Mouse (Mus musculus) midbrain, embryonic 11.5 days (tissue): ENCODE measurements at regions not wholly inside any gene's neighbourhood (a gene's known extent, or its start where the extent isn't known, plus 50 kb on each side); places are given as distances from the start of the nearest gene placed in this dataset.

Experiments used
- ATAC-seq: fragments of 200-750 bp; cut with Nextera tagmentation; 2 replicates; pipeline ENCODE4 v1.8.0; 2017; ENCODE audit warnings: moderate TSS enrichment, moderate library complexity; ENCODE audit not compliant: low FRiP score
- DNase-seq: peaks from one replicate; pipeline ENCODE4 v3.0.0; 2015; ENCODE audit warnings: low spot score; ENCODE audit errors: missing footprints
- H3K27ac ChIP-seq: fragments of 300-500 bp; sonication (generic); 2 replicates; pipeline ENCODE4 v1.5.1; 2014; ENCODE audit warnings: low read depth, low read length
- H3K27me3 ChIP-seq: fragments of 300-500 bp; sonication (generic); 2 replicates; pipeline ENCODE4 v1.6.1; 2014; ENCODE audit warnings: mild to moderate bottlenecking, low read length, moderate library complexity, mixed read lengths; ENCODE audit not compliant: control insufficient read depth, insufficient read depth
- H3K36me3 ChIP-seq: fragments of 300-500 bp; sonication (generic); 2 replicates; pipeline ENCODE4 v1.6.1; 2014; ENCODE audit warnings: mild to moderate bottlenecking, low read length, moderate library complexity, mixed read lengths; ENCODE audit not compliant: control insufficient read depth, insufficient read depth
- H3K4me1 ChIP-seq: fragments of 300-500 bp; sonication (generic); 2 replicates; pipeline ENCODE4 v1.6.1; 2014; ENCODE audit warnings: low read length; ENCODE audit not compliant: control insufficient read depth, insufficient read depth
- H3K4me2 ChIP-seq: fragments of 300-500 bp; sonication (generic); 2 replicates; pipeline ENCODE4 v1.6.1; 2014; ENCODE audit warnings: mild to moderate bottlenecking, moderate library complexity
- H3K4me3 ChIP-seq: fragments of 300-500 bp; sonication (generic); 2 replicates; pipeline ENCODE4 v1.5.1; 2014; ENCODE audit warnings: low read depth, low read length
- H3K9ac ChIP-seq: fragments of 300-500 bp; sonication (generic); 2 replicates; pipeline ENCODE4 v1.6.1; 2014; ENCODE audit warnings: low read length
- H3K9me3 ChIP-seq: fragments of 300-500 bp; sonication (generic); 2 replicates; pipeline ENCODE4 v1.6.1; 2016; ENCODE audit warnings: low read length; ENCODE audit not compliant: control insufficient read depth
- WGBS: fragments of 180-500 bp; shearing (Covaris S2); extraction: QIAGEN DNeasy Blood & Tissue Kit; methylation state at CpG from one replicate; pipeline ENCODE4 v1.1.7; 2014; 5-methylcytosine and 5-hydroxymethylcytosine counted together

- Histone ChIP-seq H3K4me2 (peak overlapping the region; percentile 44), H3K27ac (no peak overlapping the region), H3K27me3 (no peaks in the 10 kb centered on the region; the same call in 1 of the 2 replicates), H3K9ac (no peak overlapping the region), H3K4me3 (no peak overlapping the region), H3K36me3 (no peaks in the 10 kb centered on the region), H3K4me1 (peaks cover 7% of the 10 kb centered on the region; the same call in 1 of the 2 replicates), H3K9me3 (no peaks in the 10 kb centered on the region)
- ATAC-seq, result 0 out of 2 replicates have a peak, but pooled peaks have one; percentile 41
- no peak for DNase-seq
- WGBS, result 16% methylated on average over 9 of the region's 9 CpGs
Measured at GRCm38 (mm10) chr2:106431637-106432199, 261.4 kb upstream of the Mpped2 start.

GRCm38 (mm10) chr2:106436136-106436535 lies 256.9 kb upstream of the Mpped2 start:
- no peaks in the 10 kb centered on the region for H3K36me3 ChIP-seq
- H3K27me3 ChIP-seq, result no peaks in the 10 kb centered on the region; the same call in 1 of the 2 replicates
- DNase-seq, result no peak
- no peaks in the 10 kb centered on the region for H3K9me3 ChIP-seq
- H3K27ac ChIP-seq, result no peak overlapping the region
- H3K4me1 ChIP-seq, result peaks cover 7% of the 10 kb centered on the region; the same call in 1 of the 2 replicates
- no peak overlapping the region for H3K4me3 ChIP-seq
- no peak overlapping the region for H3K4me2 ChIP-seq
- 0 out of 2 replicates have a peak, but pooled peaks have one; percentile 35 for ATAC-seq
- 18% methylated on average over 2 of the region's 2 CpGs for WGBS
- H3K9ac ChIP-seq, result no peak overlapping the region

- H3K9me3 ChIP-seq, result no peaks in the 10 kb centered on the region
- DNase-seq (no peak), ATAC-seq (no peak)
- no peaks in the 10 kb centered on the region for H3K4me1 ChIP-seq
- H3K4me2 ChIP-seq, result no peak overlapping the region
- no peak overlapping the region for H3K9ac ChIP-seq
- H3K4me3 ChIP-seq, result no peak overlapping the region
- H3K27me3 ChIP-seq, result no peaks in the 10 kb centered on the region
- H3K27ac ChIP-seq, result no peak overlapping the region
- 67% methylated on average over 7 of the region's 7 CpGs for WGBS
- H3K36me3 ChIP-seq, result no peaks in the 10 kb centered on the region
Measured at GRCm38 (mm10) chr2:106454310-106454974, 238.6 kb upstream of the Mpped2 start.

GRCm38 (mm10) chr2:106455039-106455438 lies 238.0 kb upstream of the Mpped2 start:
- H3K27ac ChIP-seq, result no peak overlapping the region
- H3K4me3 ChIP-seq, result no peak overlapping the region
- no peaks in the 10 kb centered on the region for H3K4me1 ChIP-seq
- ATAC-seq (no peak), DNase-seq (no peak)
- H3K27me3 ChIP-seq, result no peaks in the 10 kb centered on the region
- no peak overlapping the region for H3K9ac ChIP-seq
- H3K9me3 ChIP-seq, result no peaks in the 10 kb centered on the region
- WGBS, result 91% methylated on average over 4 of the region's 4 CpGs
- H3K4me2 ChIP-seq, result no peak overlapping the region
- H3K36me3 ChIP-seq, result no peaks in the 10 kb centered on the region

GRCm38 (mm10) chr2:106455972-106456371 lies 237.1 kb upstream of the Mpped2 start:
- Histone ChIP-seq H3K4me1 (no peaks in the 10 kb centered on the region), H3K27ac (no peak overlapping the region), H3K36me3 (no peaks in the 10 kb centered on the region), H3K4me2 (no peak overlapping the region), H3K27me3 (no peaks in the 10 kb centered on the region), H3K4me3 (no peak overlapping the region), H3K9ac (no peak overlapping the region), H3K9me3 (no peaks in the 10 kb centered on the region)
- WGBS, result 83% methylated on average over 3 of the region's 3 CpGs
- DNase-seq (no peak), ATAC-seq (no peak)

- no peaks in the 10 kb centered on the region for H3K27me3 ChIP-seq
- no peak overlapping the region for H3K9ac ChIP-seq
- 54% methylated on average over 5 of the region's 5 CpGs for WGBS
- no peak overlapping the region for H3K4me2 ChIP-seq
- H3K4me3 ChIP-seq, result no peak overlapping the region
- no peak overlapping the region for H3K27ac ChIP-seq
- H3K4me1 ChIP-seq, result no peaks in the 10 kb centered on the region
- H3K36me3 ChIP-seq, result no peaks in the 10 kb centered on the region
- DNase-seq, result no peak
- no peaks in the 10 kb centered on the region for H3K9me3 ChIP-seq
- no peak for ATAC-seq
Measured at GRCm38 (mm10) chr2:106458003-106458402, 235.1 kb upstream of the Mpped2 start.

- Histone ChIP-seq H3K4me2 (no peak overlapping the region), H3K4me3 (no peak overlapping the region), H3K9me3 (no peaks in the 10 kb centered on the region), H3K27ac (no peak overlapping the region), H3K9ac (no peak overlapping the region), H3K4me1 (no peaks in the 10 kb centered on the region), H3K36me3 (no peaks in the 10 kb centered on the region), H3K27me3 (no peaks in the 10 kb centered on the region)
- WGBS, result 65% methylated on average over 8 of the region's 8 CpGs
- no peak for DNase-seq
- ATAC-seq, result no peak
Measured at GRCm38 (mm10) chr2:106461021-106461420, 232.0 kb upstream of the Mpped2 start.

GRCm38 (mm10) chr2:106461490-106461889 lies 231.6 kb upstream of the Mpped2 start:
- H3K27ac ChIP-seq, result no peak overlapping the region
- no peak for ATAC-seq
- DNase-seq, result no peak

GRCm38 (mm10) chr2:106461973-106462637 lies 231.0 kb upstream of the Mpped2 start:
- no peak; the same call in 1 of the 2 replicates for ATAC-seq

More at GRCm38 (mm10) chr2:106461490-106461889, 231.6 kb upstream of the Mpped2 start:
- 87% methylated on average over 7 of the region's 7 CpGs for WGBS
- H3K9ac ChIP-seq, result no peak overlapping the region
- H3K9me3 ChIP-seq, result no peaks in the 10 kb centered on the region
- no peaks in the 10 kb centered on the region for H3K36me3 ChIP-seq
- no peaks in the 10 kb centered on the region for H3K4me1 ChIP-seq
- no peak overlapping the region for H3K4me2 ChIP-seq
- no peak overlapping the region for H3K4me3 ChIP-seq
- H3K27me3 ChIP-seq, result no peaks in the 10 kb centered on the region

More at GRCm38 (mm10) chr2:106461973-106462637, 231.0 kb upstream of the Mpped2 start:
- no peak for DNase-seq
- WGBS, result 70% methylated on average over 12 of the region's 12 CpGs
- Histone ChIP-seq H3K36me3 (no peaks in the 10 kb centered on the region), H3K4me1 (no peaks in the 10 kb centered on the region), H3K4me2 (no peak overlapping the region), H3K27ac (no peak overlapping the region), H3K4me3 (no peak overlapping the region), H3K27me3 (no peaks in the 10 kb centered on the region), H3K9ac (no peak overlapping the region), H3K9me3 (no peaks in the 10 kb centered on the region)
